Mouse (Mus musculus) neural tube, postnatal 0 days (tissue): ENCODE data around the gene A630095N17Rik. TPM values are rescaled to one million over a fixed set of nuclear protein-coding genes. Genes with fewer than 3 reads are reported as not detected.

ENCODE experiments used
- microRNA-seq: library from miRNA; unstranded; fragments of <30 nt; microRNA quantifications from one replicate; pipeline ENCODE4, GENCODE M21; 2016
- polyA plus RNA-seq: library from polyadenylated mRNA; unstranded; fragments of >200 nt; fragmentation: Nextera tagmentation; extraction: Ambion mirVana; gene quantifications from 2 replicates; pipeline ENCODE4 v1.2.1, GENCODE M21; 2015

A630095N17Rik gene
- polyA plus RNA-seq = 0.34 and 0.51 TPM in 2 replicates

DNA sequence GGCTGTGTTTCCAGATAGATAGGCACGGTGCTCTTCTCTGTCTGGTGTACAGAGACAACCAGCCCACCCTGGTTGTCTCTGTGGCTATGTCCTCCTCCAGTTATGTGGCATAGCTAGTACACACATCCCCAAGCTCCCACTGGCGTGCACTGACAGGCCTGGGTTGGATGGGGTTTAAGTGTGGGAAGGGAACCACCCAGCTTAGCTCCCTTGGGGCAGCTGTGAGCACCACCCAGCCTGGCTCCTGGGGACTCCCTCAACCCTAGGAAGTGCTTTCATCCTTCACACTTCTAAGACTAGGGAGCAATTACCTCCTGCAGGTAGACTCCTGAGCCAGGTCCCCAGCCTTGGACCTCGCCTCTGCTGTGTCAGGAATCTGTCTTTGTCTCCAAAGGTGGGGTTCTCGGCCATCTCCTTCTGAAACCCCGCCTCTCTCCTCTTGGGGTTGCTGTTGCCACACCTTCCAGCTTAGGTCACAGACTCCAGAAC is at the start of gene A630095N17Rik:
Gene A630095N17Rik, minus strand, starts transcription at position 439 of the 489 bp plus-strand sequence.

DNA sequence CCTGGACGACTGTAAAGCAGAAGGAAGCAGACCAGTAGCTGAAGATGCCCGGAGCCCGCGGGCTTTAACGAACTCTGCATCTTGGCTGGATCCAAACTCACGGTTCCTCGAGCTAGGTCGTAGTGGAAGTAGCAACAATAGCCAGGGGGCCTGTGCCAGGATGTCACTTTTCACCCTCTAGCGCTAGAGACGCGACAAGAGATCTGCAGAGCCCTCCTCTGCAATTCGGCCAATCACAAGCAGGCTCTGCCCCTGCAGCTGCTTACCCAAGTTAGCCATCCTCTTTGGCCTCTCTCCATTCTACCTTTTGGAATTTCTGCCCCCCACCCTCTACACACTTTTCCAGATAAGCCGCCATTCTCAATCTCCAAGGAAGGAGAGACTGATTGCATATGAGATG is 46.3 kb upstream of the A630095N17Rik start, which contains the start of gene Resp18:
Gene Resp18, minus strand, starts transcription at position 188 of the 400 bp plus-strand sequence.

DNA sequence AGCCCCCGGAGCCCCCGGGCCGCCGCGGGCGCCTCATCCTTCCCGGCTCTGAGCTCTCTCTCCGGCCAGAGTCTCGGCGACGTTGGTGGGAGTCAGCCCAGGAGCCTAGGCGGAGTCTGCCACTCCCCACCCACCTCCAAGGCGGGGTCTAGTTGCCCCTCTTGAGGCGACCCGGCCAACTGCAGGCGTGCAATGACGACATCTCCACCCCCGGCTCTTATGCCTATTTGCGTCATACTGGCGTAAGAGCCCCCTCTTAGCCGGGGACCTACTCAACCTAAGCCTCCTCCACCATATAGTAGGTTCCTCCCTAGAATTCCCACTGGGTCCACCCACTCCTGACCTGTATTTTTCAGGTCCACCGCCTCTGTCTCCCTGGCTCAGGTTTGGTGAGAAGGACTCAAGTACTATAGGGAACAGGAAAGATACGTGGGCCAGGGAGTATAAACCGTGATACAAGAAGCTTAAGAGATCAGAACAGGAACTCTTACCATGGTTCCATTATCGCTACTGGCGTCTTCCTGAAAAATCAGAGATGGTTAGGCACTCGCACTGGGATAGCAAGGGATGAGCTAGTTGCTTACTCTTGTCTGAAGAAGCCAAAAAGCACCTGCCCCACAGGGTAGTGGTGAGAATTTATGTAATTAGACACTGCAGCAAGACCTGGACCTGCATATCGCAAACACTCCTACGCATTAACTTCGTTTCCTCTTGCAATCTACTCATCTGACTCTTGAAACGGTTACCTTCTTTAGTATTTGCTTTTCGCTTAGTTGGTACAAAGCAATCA is 32.4 kb upstream of the A630095N17Rik start, which contains the start of gene Ptprn:
Gene Ptprn, minus strand, starts transcription at position 412 of the 790 bp plus-strand sequence.

DNA sequence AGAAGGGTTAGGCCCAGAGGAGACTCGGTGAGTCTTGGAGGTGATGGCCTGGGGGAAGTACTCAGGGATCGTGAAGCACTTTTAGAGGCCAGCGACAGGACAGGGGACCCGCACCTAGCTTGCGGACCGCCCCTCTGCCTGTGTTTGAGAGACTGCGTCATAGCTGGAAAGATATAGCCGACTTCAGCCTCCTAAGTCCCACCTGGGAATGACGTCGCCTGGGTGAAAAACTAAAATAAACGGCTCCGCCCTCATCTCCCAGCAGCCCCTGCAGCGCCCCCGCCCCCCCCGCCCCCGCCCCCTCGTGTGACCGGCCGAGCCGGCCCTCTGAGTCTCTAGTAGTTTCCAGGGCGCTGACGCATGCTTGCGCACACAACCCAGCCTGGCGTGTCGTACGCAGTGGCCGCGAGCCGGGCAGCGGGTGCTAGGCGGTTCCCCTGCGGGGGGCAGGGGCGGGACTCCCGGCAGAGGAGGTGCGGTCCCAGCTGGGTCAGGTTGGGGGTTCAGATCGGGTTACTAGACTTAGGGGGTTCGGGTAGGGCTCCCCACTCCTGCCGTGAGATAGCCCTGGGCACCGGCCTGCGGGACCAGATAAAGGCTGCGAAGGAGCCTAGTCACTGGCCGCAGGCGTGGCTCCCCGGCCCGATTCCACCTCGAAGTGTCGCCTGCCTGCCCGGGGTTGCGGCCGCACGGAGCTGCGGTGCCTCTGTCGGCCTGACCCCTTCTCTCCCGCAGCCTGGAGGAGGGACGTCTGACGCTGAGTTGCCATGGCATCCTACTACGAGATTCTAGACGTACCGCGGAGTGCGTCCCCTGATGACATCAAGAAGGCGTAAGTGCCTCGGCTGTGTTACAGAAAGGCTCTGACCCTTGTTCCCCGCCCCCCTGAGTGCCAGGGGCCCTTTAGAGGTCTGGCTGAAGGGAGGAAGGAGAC is 4.5 kb upstream of the A630095N17Rik start, which contains the start of gene Dnajb2:
Gene Dnajb2, plus strand, starts transcription at position 290 of the 934 bp plus-strand sequence.

DNA sequence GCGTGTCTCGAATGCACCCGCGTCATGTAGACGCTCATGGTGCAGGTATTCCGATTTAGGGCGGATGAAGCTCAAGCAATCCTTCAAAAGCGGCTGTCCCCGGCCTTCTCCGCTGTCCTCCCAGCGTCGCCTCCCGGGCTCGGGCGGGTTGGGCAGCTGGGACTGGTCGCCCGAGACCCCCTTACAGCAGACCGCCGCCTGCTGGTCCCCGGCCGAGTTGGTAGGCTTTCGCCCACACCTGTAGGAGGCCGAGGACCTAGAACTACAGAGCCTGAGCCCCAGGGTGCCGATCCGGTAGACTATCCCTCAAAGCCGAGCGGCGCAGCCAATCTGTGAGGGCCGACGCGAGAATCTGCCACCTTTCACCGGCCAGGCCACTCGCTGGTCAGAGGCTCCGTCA is 12.4 kb downstream of the A630095N17Rik start, which contains the start of gene Tuba4a:
Gene Tuba4a, minus strand, starts transcription at position 335 of the 400 bp plus-strand sequence.

DNA sequence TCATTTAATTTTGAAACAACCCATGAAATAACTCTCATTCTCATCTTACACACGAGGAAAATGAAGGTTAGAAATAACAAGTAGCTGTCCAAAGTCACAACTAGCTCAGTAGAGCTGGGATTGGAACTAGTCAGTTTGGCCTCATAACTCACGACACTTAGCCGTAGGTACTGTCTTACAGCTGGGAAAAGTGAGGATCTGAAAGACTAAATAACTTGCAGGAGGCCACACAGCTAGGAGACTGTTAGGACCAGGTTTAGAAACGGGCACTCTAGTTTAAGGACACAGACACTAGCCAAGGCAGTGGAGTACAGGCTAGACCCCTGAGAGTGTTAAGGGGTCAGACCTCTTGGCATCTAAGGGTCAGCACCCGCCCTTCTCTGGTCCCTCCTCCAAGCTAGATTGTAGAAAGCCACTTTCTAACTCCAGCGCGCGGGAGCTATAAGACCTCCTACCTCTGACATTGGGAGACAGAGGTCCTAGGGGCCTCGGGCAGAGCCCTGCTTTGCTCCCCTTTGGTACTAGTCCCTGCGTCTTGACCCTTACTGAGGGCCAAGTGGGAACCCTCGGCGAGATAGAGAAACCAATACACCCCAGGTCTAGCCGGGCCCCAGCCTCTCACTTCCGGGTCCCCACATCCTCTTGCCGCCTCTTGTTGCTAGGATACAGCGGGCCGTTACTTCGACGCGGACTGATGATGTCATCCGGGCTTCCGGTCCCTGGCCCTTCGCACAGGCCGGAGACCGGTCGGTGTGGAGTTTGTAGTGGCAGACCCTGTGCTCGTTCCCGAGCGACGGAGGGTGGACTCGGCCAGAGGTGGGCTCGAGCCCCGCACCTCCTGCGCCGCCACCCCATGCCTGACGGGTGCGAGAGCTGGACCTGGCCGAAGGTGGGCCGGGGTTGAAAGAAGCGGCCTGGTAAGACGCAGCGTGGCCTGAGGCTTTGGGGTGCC is 21.5 kb downstream of the A630095N17Rik start, which contains the start of the genes Glb1l and Stk16:
Gene Glb1l, minus strand, starts transcription at position 678 of the 952 bp plus-strand sequence.
Gene Stk16, plus strand, starts transcription at position 703 of the 952 bp plus-strand sequence.

DNA sequence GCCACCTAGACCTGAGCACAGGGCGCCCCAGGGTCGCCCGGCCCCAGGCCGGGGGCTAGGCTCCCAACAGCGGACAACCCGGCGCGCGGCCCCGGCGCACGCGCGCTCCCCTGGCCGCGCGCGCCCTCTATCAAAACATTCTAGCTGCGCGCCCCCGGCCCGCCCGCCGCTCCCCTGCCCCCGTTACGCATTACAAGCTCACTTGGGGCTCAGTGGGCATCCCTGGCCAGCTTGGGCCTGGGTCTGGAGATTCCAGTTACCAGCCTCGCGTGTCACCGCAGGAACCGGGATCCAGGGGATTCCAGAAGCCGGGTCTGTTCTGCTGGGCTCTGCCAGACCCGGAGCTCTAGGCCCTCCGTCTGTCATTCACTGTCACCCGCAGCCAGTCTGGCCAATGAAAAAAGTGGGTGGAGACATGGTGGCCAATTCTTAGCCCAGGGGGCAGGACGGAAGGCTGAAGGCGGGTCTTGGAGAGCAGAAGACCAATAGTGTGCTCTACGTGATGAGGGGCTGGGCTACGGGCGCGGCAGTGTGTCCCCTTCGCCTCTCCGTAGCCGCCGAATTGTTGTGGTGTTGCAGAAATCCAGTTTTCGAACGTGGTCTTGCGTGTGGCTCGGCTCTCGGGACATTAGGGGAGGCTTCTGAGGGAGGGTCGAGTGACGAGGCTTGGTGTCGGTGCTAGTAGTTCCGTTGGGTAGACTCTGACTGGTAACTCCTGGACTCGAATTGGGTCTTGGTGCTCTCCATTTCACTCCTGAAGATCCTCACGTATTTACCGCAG is 40.1 kb downstream of the A630095N17Rik start, which contains the start of the genes Ankzf1 and Atg9a:
Gene Ankzf1, plus strand, starts transcription at position 530 of the 781 bp plus-strand sequence.
Gene Atg9a, minus strand, starts transcription at position 575 of the 781 bp plus-strand sequence.

DNA sequence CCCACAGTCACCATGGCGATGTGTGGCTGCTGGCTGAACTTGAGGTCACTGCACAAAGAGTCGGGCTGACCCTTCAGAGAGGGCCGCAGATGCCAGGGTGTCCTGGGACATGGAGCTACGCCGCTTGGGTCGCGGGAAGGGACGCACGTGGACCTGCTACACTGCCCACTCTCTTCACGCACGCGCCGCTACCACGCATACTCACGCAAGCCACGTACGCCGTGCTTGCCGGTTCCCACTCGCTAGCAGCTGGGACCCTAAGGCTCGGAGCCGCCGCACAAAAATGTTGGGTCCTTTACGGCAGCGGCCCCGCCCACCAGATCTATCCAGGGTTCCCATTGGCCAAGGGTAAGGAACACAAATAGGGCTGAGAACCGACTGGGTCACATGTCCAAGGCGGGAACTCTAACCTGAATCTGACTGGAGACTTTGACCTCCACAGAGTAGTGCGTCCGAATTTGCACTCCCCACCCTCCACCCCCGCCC is 51.8 kb downstream of the A630095N17Rik start, which contains the start of gene Abcb6:
Gene Abcb6, minus strand, starts transcription at position 288 of the 486 bp plus-strand sequence.

Small RNA genes within 50 kb of the gene (microRNA-seq; reads per million reads assigned to microRNA genes)
- gene Gm27943 = not detected

Other genes with a start within 250 kb of the A630095N17Rik start
- 4.5 and 4.7 TPM in 2 replicates for gene Nhej1, start 106.9 kb downstream of the A630095N17Rik start, polyA plus RNA-seq
- not detected in 2 replicates for gene Slc23a3, start 98.2 kb downstream of the A630095N17Rik start, polyA plus RNA-seq
- 32.1 and 35.5 TPM in 2 replicates for gene Cnppd1, start 89.4 kb downstream of the A630095N17Rik start, polyA plus RNA-seq
- gene Retreg2, start 89.3 kb downstream of the A630095N17Rik start, polyA plus RNA-seq = 148 and 155 TPM in 2 replicates
- gene Zfand2b, start 63.5 kb downstream of the A630095N17Rik start, polyA plus RNA-seq = 37.1 and 39.3 TPM in 2 replicates
- gene Abcb6, start 51.7 kb downstream of the A630095N17Rik start, polyA plus RNA-seq = 44.3 and 44.7 TPM in 2 replicates
- gene Ankzf1, start 40.0 kb downstream of the A630095N17Rik start, polyA plus RNA-seq = 19.4 and 20.2 TPM in 2 replicates
- gene Atg9a, start 39.9 kb downstream of the A630095N17Rik start, polyA plus RNA-seq = 66.7 and 73.9 TPM in 2 replicates
- 11.7 and 17.5 TPM in 2 replicates for gene Glb1l, start 21.3 kb downstream of the A630095N17Rik start, polyA plus RNA-seq
- 118 and 119 TPM in 2 replicates for gene Stk16, start 21.3 kb downstream of the A630095N17Rik start, polyA plus RNA-seq
- gene Tuba4a, start 12.2 kb downstream of the A630095N17Rik start, polyA plus RNA-seq = 200 and 210 TPM in 2 replicates
- gene Dnajb2, start 4.3 kb upstream of the A630095N17Rik start, polyA plus RNA-seq = 72.4 and 86.4 TPM in 2 replicates
- gene Ptprn, start 32.4 kb upstream of the A630095N17Rik start, polyA plus RNA-seq = 51.2 and 57.2 TPM in 2 replicates
- 505 and 560 TPM in 2 replicates for gene Resp18, start 46.3 kb upstream of the A630095N17Rik start, polyA plus RNA-seq
- gene Dnpep, start 85.9 kb upstream of the A630095N17Rik start, polyA plus RNA-seq = 125 and 134 TPM in 2 replicates
- 2.2 and 2.5 TPM in 2 replicates for gene Des, start 128.2 kb upstream of the A630095N17Rik start, polyA plus RNA-seq
- 21.1 and 25.5 TPM in 2 replicates for gene Speg, start 143.2 kb upstream of the A630095N17Rik start, polyA plus RNA-seq
- gene Gmppa, start 203.8 kb upstream of the A630095N17Rik start, polyA plus RNA-seq = 60.4 and 69.0 TPM in 2 replicates
- 29.7 and 33.4 TPM in 2 replicates for gene Asic4, start 218.3 kb upstream of the A630095N17Rik start, polyA plus RNA-seq
- 69.9 and 71.1 TPM in 2 replicates for gene Chpf, start 247.2 kb upstream of the A630095N17Rik start, polyA plus RNA-seq
- 35.9 and 43.4 TPM in 2 replicates for gene Tmem198, start 247.4 kb upstream of the A630095N17Rik start, polyA plus RNA-seq